Mouse (Mus musculus): ENCODE measurements around the gene Gm17657. TPM values are rescaled to one million over a fixed set of nuclear protein-coding genes. Genes with fewer than 3 reads are reported as not detected.
"Not testable (repeated sequence)": the region's sequence is repeated elsewhere in the genome, so short reads cannot be mapped to it uniquely, and the experiment has no call there.

The Gm17657 gene
- polyA plus RNA-seq, 1 experiment from 2014 or later = not detected

DNA sequence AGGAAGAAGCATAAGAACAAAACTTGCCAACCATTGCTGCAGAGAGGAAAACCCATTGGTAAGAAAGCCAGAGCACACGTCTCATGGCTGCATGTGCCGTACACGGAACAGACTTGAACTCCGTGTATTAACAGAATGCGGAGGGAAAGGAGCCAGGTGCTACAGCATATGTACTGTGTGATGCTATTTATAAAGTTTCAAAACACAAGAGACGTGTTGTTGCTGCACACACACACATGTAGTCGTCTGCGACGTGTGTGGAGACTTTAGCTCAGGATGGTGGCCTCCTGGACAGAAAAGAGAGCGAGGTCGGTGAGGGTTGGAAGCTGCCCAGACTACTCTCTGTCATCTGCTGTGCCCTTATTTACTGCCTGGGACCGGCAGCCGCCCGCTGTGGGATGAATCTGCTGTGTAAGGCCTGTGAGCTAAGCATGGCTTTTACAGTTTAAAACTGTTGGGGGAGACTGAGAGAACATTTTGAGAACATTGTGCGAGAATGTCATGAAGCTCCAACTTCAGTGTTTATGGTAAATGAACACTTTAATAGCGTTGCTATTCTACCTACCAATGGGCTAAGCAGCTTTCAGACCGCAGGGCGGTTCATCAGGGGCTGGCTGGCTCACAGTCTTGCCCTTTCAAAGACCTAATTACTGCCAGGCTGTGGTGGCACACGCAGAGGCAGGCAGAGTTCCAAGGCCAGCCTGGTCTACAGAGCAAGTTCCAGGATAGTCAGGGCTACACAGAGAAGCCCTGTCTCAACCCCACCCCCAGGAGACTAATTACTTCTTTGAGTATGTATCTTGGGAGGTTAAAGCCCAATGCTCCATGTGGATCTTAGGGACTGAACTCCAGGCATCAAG is 6.4 kb downstream of the Gm17657 start:
- H3K9me3 ChIP-seq = no peaks in the 10 kb centered on the region

DNA sequence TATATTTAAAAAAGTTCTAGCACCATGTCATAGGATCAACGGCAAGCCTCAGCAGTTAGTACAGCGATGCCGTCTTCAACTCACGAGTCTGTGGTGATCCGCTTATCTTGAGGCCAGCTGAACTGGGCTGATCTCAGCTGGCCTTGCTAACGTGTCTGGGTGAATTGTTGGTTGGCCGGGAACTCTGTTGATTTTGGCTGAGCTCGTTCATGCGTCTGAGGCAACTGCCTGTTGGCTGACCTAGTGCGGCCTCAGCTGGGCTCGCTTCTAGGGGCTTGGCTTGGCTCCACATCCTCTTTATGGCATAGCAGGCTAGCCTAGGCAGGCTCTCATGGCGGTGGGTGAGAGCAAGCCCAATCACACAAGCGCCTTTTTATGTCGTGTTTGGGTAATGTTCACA is 8.0 kb downstream of the Gm17657 start:
- no peaks in the 10 kb centered on the region for H3K27me3 ChIP-seq (replicated peaks)
- H3K4me2 ChIP-seq = no peak overlapping the region
- no peak overlapping the region for H3K4me3 ChIP-seq
- H3K4me1 ChIP-seq = no peaks in the 10 kb centered on the region
- H3K9ac ChIP-seq = no peak overlapping the region
- no peak overlapping the region for H3K27ac ChIP-seq
- no peak for ATAC-seq (replicated peaks)
- H3K9me3 ChIP-seq = no peaks in the 10 kb centered on the region
- WGBS = 82% methylated on average over 14 of the region's 14 CpGs
- H3K36me3 ChIP-seq (replicated peaks) = no peaks in the 10 kb centered on the region

More for the DNA sequence above, 6.4 kb downstream of the Gm17657 start:
- H3K4me2 ChIP-seq = no peak overlapping the region
- H3K4me1 ChIP-seq = no peaks in the 10 kb centered on the region
- no peaks in the 10 kb centered on the region for H3K36me3 ChIP-seq (replicated peaks)
- no peak overlapping the region for H3K9ac ChIP-seq
- ATAC-seq (replicated peaks) = no peak
- 89% methylated on average over 19 of the region's 19 CpGs for WGBS
- no peaks in the 10 kb centered on the region for H3K27me3 ChIP-seq (replicated peaks)
- no peak overlapping the region for H3K27ac ChIP-seq
- no peak overlapping the region for H3K4me3 ChIP-seq

GRCm38 (mm10) chr17:29540426-29540825 is 9.0 kb downstream of the Gm17657 start:
- H3K36me3 ChIP-seq (replicated peaks) = no peaks in the 10 kb centered on the region
- no peak overlapping the region for H3K4me3 ChIP-seq
- no peaks in the 10 kb centered on the region for H3K9me3 ChIP-seq
- no peak for ATAC-seq (replicated peaks)
- H3K4me1 ChIP-seq = no peaks in the 10 kb centered on the region
- H3K27ac ChIP-seq = no peak overlapping the region
- 90% methylated on average over 8 of the region's 8 CpGs for WGBS
- H3K27me3 ChIP-seq (replicated peaks) = no peaks in the 10 kb centered on the region
- no peak overlapping the region for H3K9ac ChIP-seq
- no peak overlapping the region for H3K4me2 ChIP-seq

- Histone ChIP-seq H3K9me3 (no peaks in the 10 kb centered on the region), H3K36me3 (replicated peaks) (no peaks in the 10 kb centered on the region), H3K4me3 (no peak overlapping the region), H3K27ac (no peak overlapping the region), H3K4me1 (no peaks in the 10 kb centered on the region), H3K9ac (no peak overlapping the region), H3K27me3 (replicated peaks) (no peaks in the 10 kb centered on the region), H3K4me2 (no peak overlapping the region)
- WGBS = 92% methylated on average over 11 of the region's 11 CpGs
- no peak for ATAC-seq (replicated peaks)
These were observed 15.6 kb downstream of the Gm17657 start for GRCm38 (mm10) chr17:29533866-29534265.

- Histone ChIP-seq H3K27ac (no peak overlapping the region), H3K27me3 (replicated peaks) (no peaks in the 10 kb centered on the region), H3K9me3 (no peaks in the 10 kb centered on the region), H3K4me2 (no peak overlapping the region), H3K4me1 (no peaks in the 10 kb centered on the region), H3K36me3 (replicated peaks) (no peaks in the 10 kb centered on the region), H3K9ac (no peak overlapping the region), H3K4me3 (no peak overlapping the region)
- WGBS = 49% methylated on average over 10 of the region's 10 CpGs
- no peak for ATAC-seq (replicated peaks)
These were observed 17.6 kb downstream of the Gm17657 start for GRCm38 (mm10) chr17:29531757-29532384.

GRCm38 (mm10) chr17:29531278-29531677 is 18.2 kb downstream of the Gm17657 start:
- H3K27me3 ChIP-seq (replicated peaks) = no peaks in the 10 kb centered on the region
- no peak overlapping the region for H3K4me2 ChIP-seq
- H3K4me3 ChIP-seq = no peak overlapping the region
- ATAC-seq (replicated peaks) = no peak
- H3K9ac ChIP-seq = no peak overlapping the region
- no peak overlapping the region for H3K27ac ChIP-seq
- no peaks in the 10 kb centered on the region for H3K9me3 ChIP-seq
- H3K4me1 ChIP-seq = no peaks in the 10 kb centered on the region
- H3K36me3 ChIP-seq (replicated peaks) = no peaks in the 10 kb centered on the region
- 80% methylated on average over 9 of the region's 9 CpGs for WGBS

DNA sequence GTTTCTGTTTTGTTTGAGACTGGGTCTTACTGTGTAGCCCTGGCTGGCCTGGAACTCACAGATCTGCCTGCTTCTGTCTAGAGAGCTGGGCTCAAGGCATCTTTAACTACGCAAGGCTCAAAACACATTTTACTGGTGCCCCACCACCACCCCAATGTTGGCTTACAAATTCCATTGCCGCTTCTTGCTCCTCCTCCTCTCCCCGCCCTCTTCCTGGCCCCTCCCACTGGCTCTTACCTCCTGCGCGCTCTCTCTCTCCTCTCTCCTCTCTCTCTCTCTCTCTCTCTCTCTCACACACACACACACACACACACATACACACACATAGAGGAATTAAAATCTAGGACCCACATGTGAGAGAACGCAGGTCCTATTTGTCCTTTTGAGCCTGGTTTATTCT is 18.9 kb downstream of the Gm17657 start:
- H3K27ac ChIP-seq = no peak overlapping the region
- no peak overlapping the region for H3K4me3 ChIP-seq
- ATAC-seq (replicated peaks) = no peak
- H3K4me2 ChIP-seq = no peak overlapping the region
- H3K9ac ChIP-seq = no peak overlapping the region
- WGBS = 80% methylated on average over 6 of the region's 6 CpGs
- no peaks in the 10 kb centered on the region for H3K27me3 ChIP-seq (replicated peaks)
- no peaks in the 10 kb centered on the region for H3K36me3 ChIP-seq (replicated peaks)
- H3K4me1 ChIP-seq = no peaks in the 10 kb centered on the region
- H3K9me3 ChIP-seq = no peaks in the 10 kb centered on the region

GRCm38 (mm10) chr17:29528568-29529187 is 20.8 kb downstream of the Gm17657 start:
- Histone ChIP-seq H3K4me3 (no peak overlapping the region), H3K4me1 (no peaks in the 10 kb centered on the region), H3K27me3 (replicated peaks) (no peaks in the 10 kb centered on the region), H3K27ac (no peak overlapping the region), H3K9me3 (no peaks in the 10 kb centered on the region), H3K9ac (no peak overlapping the region), H3K4me2 (no peak overlapping the region), H3K36me3 (replicated peaks) (no peaks in the 10 kb centered on the region)
- 85% methylated on average over 8 of the region's 8 CpGs for WGBS
- no peak for ATAC-seq (replicated peaks)

- Histone ChIP-seq H3K4me1 (no peaks in the 10 kb centered on the region), H3K4me2 (no peak overlapping the region), H3K27ac (no peak overlapping the region), H3K9ac (no peak overlapping the region), H3K4me3 (no peak overlapping the region), H3K27me3 (replicated peaks) (no peaks in the 10 kb centered on the region), H3K9me3 (no peaks in the 10 kb centered on the region), H3K36me3 (replicated peaks) (no peaks in the 10 kb centered on the region)
- no peak for ATAC-seq (replicated peaks)
- WGBS = 83% methylated on average over 2 of the region's 2 CpGs
These were observed 23.8 kb downstream of the Gm17657 start for GRCm38 (mm10) chr17:29525613-29526012.

DNA sequence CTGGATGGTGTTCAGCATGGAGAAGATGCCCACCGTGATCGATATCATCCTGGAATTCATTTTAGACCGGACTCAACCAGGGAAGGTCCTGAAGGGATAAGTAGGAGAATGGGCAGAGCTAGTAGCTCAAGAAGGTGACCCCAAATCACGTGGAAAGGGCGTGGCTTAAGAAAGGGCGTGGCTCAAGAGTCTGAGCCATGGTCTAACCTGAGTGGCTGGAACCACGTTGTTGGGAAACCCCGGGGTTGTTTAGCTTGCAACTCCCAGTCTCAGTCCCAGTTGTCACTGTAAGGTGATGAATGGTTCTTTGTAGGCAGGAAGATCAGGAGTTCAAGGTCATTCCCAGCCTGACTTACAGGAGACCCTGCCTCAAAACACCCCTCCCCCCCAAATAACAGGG is 29.7 kb downstream of the Gm17657 start:
- no peaks in the 10 kb centered on the region for H3K36me3 ChIP-seq (replicated peaks)
- no peak overlapping the region for H3K4me3 ChIP-seq
- H3K9me3 ChIP-seq = no peaks in the 10 kb centered on the region
- no peak overlapping the region for H3K27ac ChIP-seq
- no peaks in the 10 kb centered on the region for H3K4me1 ChIP-seq
- whole genome bisulfite sequencing = 78% methylated on average over 8 of the region's 8 CpGs
- no peaks in the 10 kb centered on the region for H3K27me3 ChIP-seq (replicated peaks)
- ATAC-seq (replicated peaks) = no peak
- H3K9ac ChIP-seq = no peak overlapping the region
- no peak overlapping the region for H3K4me2 ChIP-seq

- ATAC-seq (replicated peaks); H3K9ac ChIP-seq; H3K27me3 ChIP-seq (replicated peaks); H3K36me3 ChIP-seq (replicated peaks); H3K9me3 ChIP-seq; H3K4me3 ChIP-seq; H3K4me2 ChIP-seq; H3K4me1 ChIP-seq; H3K27ac ChIP-seq: not testable (repeated sequence)
- 94% methylated on average over 5 of the region's 5 CpGs for WGBS
These were observed 30.8 kb downstream of the Gm17657 start for GRCm38 (mm10) chr17:29518665-29519064.

DNA sequence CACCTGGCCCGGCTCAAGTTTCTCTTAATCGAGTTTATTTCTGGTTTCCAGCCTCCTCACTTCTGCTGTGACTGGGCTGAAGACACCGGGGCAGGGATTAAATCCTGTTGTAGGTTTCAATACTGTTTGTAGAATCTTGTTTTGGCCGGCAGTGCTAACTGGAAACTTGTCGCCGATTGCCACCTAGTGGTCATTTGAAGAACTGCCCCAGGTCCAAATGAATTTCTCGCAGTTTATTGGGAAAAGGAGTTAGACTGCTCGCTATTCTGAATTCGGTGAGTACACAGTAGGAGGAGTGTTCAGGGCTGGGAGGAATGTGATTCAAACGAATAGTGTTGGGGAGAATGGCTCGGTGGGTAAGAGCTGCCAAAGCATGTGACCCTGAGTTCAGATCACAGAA is 35.0 kb downstream of the Gm17657 start:
- Histone ChIP-seq H3K4me3 (no peak overlapping the region), H3K4me2 (no peak overlapping the region), H3K36me3 (replicated peaks) (no peaks in the 10 kb centered on the region), H3K9me3 (no peaks in the 10 kb centered on the region), H3K4me1 (0 out of 2 replicates have a peak, but pooled peaks cover 2% of the 10 kb centered on the region), H3K27ac (0 out of 2 replicates have a peak overlapping the region, but pooled peaks have one; percentile 34), H3K9ac (no peak overlapping the region), H3K27me3 (replicated peaks) (no peaks in the 10 kb centered on the region)
- WGBS = 3% methylated on average over 11 of the region's 11 CpGs
- peak; percentile 42; the same call in 1 of the 2 replicates for ATAC-seq (replicated peaks)

Measured in midbrain, embryonic 15.5 days (tissue).